Mouse (Mus musculus) cerebellum, adult 2 months (tissue): ENCODE measurements at regions not wholly inside any gene's neighbourhood (a gene's known extent, or its start where the extent isn't known, plus 50 kb on each side); places are given as distances from the start of the nearest gene placed in this dataset.

Experiments
- CTCF ChIP-seq: fragments of 200-500 bp; IDR thresholded peaks from 2 replicates; pipeline ENCODE4 v1.5.1; 2011; ENCODE audit warnings: low read depth, mild to moderate bottlenecking, control low read depth, low read length, moderate library complexity, borderline replicate concordance; ENCODE audit not compliant: insufficient read depth
- POLR2A ChIP-seq: fragments of 200-500 bp; IDR thresholded peaks from 2 replicates; pipeline ENCODE4 v1.6.1; 2011; ENCODE audit warnings: low read length, control low read depth, borderline replicate concordance; ENCODE audit not compliant: insufficient read depth

GRCm38 (mm10) chr15:61294616-61295015, 371.8 kb upstream of the A1bg start:
- TF ChIP-seq POLR2A (no peak), CTCF (no peak)
